Mouse (Mus musculus): ENCODE results near the gene Ntrk2. TPM values are rescaled to one million over a fixed set of nuclear protein-coding genes. Genes with fewer than 3 reads are reported as not detected.

Gene Ntrk2
- polyA plus RNA-seq, 1 experiment, result 1.2 TPM

DNA sequence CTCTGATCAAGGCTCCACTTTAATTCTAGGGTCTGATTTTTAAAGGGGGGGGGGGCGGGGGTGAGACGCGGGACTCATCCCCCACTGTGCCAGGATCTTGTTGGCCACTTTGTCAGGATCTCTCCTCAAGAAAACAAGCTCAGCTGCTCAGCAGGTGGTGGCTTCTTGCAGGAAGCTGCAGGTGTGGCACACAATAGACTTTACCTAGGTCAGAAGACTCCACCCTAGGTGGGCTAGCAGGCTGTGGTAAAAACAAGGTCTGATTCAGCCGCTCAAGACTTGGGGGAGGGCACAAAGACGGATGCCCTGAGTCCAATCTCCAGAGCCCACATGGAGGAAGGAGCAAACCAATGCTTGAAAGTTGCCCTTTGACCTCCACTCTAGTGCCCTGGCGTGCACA is 148.4 kb downstream of the Ntrk2 start:
- WGBS, result 14% methylated on average over 6 of the region's 6 CpGs

DNA sequence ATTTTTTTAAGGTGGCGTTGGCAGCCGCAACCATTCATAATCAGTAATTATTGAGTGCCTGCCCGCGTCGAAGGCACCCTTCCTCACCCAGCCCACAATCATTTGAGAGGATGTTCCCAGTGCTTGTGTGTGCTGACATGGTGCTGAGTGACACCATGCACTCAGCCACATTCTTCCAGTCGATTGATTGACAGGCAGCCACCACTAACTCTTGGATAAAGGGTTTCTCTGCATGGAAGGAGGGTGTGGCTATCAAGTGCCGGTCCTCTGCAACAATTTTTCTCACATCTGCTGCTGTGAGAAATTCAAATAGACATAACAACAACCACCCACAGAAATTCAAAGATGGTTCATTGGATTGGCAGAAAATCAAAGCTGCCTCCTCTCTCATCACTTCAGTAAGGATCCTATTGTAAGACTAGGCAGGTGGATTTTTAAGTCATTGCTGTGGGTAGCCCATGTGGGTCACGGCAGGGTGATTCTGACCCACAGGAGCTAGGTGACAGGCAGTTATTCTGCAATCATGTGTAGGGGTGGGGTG is 148.9 kb downstream of the Ntrk2 start:
- WGBS, result 62% methylated on average over 8 of the region's 8 CpGs
- no peak for DNase-seq (ENCODE audit: low read depth, low spot score)

More for the DNA sequence above, 148.4 kb downstream of the Ntrk2 start:
- no peak for DNase-seq (ENCODE audit: low read depth, low spot score)

DNA sequence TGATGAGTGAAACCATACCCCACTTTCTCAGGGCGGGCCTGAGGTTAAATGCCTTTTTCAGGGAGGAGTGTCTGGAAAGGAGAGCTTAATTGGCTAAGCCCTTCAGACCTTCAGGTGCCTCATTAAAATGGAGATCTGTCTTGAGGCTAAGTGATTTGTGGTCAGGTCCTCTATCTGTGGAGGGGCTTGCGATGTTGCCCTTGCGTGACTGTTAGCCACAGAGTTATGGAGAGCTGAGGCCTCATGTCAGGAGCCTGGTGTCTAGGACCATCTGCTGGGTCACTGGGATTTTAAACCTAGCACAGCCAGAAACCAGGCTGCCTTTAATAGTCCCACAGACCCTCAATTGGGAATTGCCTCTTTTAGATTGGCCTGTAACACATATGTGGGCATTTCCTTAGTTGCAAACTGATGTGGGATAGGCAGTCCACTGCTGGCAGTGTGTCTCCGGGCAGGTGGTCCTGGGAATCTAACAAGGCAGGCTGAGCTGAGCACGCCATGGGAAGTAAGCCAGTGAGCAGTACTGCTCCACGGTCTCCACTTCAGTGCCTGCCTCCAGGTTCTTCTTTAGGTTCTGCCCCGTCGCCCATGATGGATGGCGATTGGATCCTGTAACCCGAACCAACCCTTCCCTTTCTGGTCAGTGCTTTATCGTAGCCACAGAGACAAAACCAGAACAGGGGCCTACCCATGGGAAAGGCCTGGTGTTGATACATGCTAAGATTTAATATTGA is 152.0 kb downstream of the Ntrk2 start:
- 87% methylated on average over 11 of the region's 11 CpGs for WGBS

DNA sequence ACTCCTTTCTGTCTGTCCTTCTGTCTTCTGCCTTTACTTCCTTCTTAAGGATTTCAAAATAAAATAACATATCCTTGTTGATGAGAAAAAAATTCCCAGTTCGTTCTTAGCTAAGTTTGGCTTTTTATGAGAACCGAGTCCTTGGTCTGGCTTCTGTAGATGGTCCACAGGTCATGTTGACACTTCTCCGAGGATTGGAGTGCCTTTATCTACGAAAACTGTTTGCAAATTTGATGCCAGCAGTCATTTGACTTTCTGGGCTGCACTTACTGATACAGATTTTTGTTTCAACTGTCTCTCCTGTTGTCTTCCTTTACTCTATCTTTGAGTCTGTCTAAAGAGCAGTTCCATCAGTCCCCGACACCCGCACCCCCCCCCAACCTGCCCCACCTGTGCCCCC is 154.0 kb downstream of the Ntrk2 start:
- no peak for DNase-seq (ENCODE audit: low read depth, low spot score)
- 39% methylated on average over 6 of the region's 6 CpGs for WGBS

More for the DNA sequence above, 152.0 kb downstream of the Ntrk2 start:
- DNase-seq (ENCODE audit: low read depth, low spot score), result no peak

DNA sequence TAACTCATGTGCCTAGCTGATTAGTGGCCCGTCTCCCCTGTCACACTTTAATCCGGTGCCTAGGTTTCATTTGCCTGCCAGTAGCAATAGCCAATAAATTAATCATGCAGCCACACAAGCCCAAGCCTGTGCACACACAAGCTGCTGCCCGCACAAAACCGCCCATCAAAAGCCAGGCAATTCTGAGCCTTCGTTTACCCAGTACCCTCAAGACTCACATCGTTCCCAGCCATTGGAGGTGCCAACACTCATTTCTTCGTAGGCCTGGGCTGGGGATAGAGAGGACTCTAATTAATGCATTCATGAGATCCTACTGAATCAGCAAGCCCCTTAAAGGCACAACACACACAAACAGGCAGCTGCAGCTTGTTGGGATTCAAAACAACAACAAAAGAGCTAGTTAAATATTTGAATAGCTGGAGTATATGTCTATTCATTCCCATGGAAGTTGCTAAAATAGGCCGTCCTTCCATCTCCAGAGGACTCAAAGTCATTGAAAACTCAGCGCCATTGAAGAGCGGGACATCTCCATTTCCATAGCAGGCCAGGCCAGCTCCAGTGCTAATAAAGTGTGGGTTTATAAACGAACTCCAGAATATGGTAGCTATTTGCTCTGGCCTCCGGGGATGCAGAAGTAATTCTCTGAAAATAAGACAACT is 158.5 kb downstream of the Ntrk2 start:
- DNase-seq (ENCODE audit: low read depth, low spot score), result no peak
- 78% methylated on average over 12 of the region's 12 CpGs for WGBS

DNA sequence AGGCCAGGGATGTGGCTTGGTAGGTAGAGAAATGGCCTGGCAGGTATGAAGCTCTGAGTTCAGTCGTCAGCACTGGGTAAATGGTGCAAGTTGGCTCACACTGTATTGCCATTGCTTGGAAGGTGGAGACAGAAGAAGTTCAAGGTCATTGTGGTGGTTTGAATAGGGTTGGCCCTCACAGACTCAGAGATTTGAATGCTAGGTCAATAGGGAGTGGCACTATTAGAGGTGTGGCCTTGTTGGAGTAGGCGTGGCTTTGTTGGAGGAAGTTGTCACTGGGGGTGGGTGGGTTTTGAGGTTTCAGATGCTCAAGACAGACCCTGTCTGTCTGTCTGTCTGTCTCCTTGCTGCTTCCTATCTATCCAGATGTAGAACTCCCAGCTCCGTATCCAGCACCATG is 159.5 kb downstream of the Ntrk2 start:
- WGBS, result 91% methylated on average over 3 of the region's 3 CpGs

DNA sequence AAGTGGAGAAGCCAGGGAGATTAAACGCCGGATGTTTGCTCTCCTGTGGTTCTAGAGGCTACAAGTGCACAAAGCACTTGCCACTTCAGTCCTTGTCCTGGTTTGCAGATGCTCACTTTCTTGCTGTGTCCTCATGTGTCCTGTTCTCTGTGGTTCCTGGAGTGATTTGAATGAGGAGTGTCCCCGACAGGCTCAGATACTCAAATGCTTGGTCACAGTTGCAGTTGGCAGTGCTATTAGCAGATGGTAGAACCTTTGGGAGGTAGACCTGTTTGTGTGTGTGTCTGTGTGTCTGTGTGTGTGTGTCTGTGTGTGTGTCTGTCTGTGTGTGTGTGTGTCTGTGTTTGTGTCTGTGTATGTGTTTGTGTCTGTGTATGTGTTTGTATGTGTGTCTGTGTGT is 160.1 kb downstream of the Ntrk2 start:
- no peak for DNase-seq (ENCODE audit: low read depth, low spot score)
- 70% methylated on average over 3 of the region's 3 CpGs for WGBS

More for the DNA sequence above, 159.5 kb downstream of the Ntrk2 start:
- no peak for DNase-seq (ENCODE audit: low read depth, low spot score)

DNA sequence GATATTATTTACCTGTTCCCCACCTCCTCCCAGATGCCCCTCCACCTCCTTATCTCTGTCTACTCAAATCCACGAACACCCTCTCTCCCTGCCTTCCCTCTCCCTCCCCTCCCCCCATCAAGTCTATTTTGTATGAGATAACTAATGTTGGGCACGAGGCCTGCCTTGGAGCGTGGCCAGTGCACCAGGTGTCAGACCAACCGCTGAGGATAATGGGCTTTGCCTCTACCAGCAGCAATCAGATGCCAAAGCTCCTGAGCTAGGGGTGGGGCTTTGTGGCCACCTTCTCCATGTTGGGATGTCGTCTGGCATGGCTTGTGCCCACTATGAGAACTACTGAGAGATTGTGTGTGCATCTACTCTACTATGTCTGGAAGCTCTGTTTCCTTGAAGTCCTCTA is 161.8 kb downstream of the Ntrk2 start:
- no peak for DNase-seq (ENCODE audit: low read depth, low spot score)
- 23% methylated on average over 5 of the region's 5 CpGs for WGBS

DNA sequence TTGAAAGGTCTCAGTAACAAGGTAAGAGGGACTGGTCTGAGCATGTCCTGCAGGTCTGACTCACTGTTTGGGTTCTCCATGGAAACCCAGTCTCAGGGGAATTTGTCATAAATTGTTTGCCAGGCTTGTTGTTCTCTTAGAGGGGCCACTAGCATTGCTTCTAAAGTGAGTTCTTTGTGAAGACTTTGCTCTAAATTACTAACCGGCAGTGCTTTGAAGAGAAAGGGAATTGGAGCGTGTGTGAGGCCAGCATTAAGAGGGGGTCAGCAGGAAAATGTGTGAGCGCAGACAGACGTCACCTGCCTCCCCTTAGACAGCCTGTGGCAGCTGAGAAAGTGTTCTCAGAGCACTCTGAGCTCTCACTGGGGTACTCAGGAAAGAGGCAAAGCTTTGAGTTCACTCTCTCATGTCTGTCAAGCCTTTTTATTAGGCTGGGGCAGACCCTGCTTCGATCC is 165.1 kb downstream of the Ntrk2 start:
- WGBS, result 58% methylated on average over 5 of the region's 5 CpGs
- DNase-seq (ENCODE audit: low read depth, low spot score), result no peak

DNA sequence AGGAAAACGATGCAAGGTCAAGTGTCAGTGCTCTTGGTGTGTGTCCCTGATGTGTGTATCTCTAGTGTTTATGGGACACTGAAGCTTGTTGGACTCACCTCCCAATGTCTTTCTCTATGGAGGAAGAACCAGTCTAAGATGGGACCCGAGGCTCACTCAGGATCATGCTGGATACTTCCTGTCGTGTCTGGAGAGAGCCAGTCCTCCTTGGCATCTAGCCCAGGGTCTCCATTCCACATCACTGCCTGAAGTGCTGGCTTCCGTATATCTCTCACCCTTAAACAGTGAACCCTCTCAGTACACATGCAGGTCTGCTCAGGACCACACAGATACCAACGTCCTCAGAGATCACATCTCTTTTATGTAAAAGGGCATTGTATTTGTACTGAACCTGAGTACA is 166.1 kb downstream of the Ntrk2 start:
- no peak for DNase-seq (ENCODE audit: low read depth, low spot score)
- WGBS, result 59% methylated on average over 5 of the region's 5 CpGs

DNA sequence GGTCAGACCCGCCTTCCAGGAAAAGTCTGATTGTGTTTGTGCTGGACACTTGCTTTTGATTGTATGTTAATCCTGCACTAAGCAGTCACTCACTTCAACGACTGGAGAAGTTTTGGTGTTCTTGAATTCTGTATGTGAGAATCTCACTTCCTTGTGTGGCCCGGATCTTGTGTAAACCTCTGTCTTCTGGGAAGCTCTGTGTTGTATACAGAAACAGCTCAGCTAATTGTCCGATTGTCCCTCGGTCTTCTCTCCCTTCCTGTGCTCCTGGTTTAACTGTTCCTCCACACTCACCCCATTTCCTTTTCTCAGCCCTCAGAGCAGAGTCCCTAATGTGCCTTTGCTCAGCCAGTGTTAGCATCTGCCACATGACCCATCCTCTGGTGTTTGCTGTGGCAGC is 190.1 kb downstream of the Ntrk2 start:
- WGBS, result 54% methylated on average over 5 of the region's 5 CpGs
- DNase-seq (ENCODE audit: low read depth, low spot score), result no peak

DNA sequence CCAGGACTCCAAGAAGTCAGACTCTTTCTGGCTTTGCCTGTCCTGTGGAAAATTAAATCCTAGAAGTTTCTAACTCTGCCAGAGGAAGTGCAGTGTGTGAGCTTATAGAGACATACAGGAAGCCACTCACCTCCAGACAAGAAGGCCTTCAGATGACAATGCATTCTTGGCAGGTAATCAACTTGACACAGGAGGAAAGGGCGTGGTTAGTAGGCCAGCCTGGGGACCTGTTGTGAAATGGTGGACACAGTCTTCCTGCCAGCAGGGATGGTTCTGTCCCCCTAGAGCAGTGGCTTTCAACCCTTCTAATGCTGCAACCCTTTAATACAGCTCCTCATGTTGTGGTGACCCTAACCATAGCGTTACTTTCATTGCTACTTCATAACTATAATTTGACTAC is 191.4 kb downstream of the Ntrk2 start:
- no peak for DNase-seq (ENCODE audit: low read depth, low spot score)
- WGBS, result 66% methylated on average over 2 of the region's 2 CpGs

DNA sequence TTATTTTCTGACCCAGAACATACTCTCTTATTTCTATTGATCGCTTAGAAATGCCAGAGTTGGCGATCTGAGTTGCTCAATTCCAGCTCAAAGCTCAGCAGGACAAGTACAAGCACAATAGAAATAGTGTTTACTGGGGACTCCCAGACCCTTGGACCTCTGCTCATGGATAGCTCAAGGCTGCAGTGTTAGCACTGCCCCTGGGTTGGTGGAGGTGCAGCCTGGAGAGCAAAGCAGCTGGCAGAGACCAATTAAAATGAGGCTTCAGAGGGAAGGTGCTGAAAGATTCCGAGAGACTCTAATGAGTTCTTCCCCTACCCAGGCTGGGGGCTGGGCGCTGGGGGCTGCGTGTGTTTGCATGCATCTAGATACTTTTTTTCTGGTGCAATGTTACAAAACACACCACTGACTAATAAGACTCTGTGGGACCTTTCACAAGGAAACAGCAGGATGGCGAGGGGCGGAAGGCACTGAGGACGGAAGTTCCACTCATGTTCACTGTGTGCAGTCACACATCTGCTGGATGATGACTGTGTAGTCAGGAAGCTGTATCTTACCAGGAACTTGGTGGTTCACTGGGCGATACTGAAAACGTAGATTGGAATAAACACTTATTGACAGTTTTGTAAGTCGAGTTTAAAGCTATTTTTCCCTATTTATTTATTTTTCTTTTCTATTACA is 193.1 kb downstream of the Ntrk2 start:
- WGBS, result 69% methylated on average over 11 of the region's 11 CpGs
- DNase-seq (ENCODE audit: low read depth, low spot score), result no peak

DNA sequence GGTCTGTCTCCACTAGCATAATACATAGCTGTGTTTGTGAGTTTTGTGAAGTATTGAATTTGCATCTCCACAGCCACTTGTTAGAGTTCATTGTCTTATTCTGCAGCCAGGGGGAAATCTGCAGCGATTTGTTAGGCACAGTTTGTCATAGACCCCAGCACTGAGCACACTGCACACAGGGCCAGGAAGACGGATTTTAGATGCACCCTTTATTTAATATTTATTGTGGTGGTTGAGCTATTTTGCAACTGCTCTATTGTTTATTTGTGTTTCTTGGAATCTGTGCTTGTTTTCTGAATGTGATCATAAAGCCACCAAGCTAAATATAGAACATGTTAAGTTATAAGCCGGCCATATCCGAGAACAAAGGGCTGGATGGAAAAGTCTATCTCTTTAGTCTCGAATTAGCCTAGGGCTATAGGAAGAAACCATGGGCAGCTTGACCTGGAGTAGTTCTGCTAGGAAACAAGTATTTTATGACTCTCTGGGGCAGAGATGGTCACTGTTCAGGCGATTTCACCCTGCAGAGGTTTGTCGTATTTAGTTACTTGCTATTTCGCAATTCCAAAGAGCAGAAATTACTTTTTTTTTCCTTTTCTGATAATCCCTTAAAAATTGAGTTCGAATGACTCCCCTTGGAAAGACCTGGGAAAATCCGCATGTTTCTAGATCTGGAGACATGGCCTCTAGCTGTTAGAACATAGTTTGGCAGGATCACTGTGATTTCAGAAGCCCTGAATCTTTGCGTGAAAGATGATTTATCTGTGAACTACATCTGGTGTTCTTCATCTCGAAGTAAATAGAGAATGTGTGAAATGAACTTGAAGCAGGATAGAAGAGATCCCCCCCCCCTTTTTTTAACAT is 196.8 kb downstream of the Ntrk2 start:
- DNase-seq (ENCODE audit: low read depth, low spot score), result no peak
- WGBS, result 57% methylated on average over 12 of the region's 12 CpGs

DNA sequence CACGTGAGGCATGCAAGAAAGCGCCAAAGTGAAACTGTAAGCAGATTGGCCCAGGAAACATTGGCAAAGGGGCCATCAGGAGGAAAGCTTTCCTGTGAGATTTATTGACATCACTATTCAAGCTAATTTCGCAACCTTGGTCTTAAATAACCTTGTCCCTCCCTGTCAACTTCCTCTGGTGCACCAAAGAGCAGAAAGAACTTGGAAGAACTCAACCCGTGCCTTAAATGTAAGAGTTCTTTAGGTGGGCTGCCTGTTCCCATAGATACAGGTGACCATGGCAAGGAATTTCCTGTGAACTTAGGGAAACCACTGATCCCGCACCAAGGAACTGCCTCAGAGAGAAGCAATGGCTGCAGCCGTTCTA is 197.4 kb downstream of the Ntrk2 start:
- DNase-seq (ENCODE audit: low read depth, low spot score), result no peak
- WGBS, result 32% methylated on average over 6 of the region's 6 CpGs

DNA sequence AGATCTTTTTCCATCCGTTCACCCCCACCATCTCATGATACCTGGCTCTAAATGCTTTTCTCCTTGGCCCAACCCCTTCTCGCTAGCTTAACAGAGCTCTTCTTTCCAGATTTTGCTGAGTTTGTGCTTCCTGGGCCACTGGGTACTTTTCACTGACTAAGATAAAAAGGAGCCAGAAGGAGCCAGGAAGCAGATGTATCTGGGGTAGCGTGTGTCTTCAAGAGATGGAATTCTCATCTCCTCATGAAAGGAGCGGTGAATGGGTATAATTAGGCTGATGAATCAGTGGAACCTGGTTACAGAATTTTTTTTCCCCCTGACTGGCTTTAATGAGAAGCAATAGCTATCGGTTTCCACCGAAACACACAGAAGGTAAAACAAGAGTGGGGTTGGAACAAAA is 198.2 kb downstream of the Ntrk2 start:
- 90% methylated on average over 6 of the region's 6 CpGs for WGBS
- DNase-seq (ENCODE audit: low read depth, low spot score), result no peak

DNA sequence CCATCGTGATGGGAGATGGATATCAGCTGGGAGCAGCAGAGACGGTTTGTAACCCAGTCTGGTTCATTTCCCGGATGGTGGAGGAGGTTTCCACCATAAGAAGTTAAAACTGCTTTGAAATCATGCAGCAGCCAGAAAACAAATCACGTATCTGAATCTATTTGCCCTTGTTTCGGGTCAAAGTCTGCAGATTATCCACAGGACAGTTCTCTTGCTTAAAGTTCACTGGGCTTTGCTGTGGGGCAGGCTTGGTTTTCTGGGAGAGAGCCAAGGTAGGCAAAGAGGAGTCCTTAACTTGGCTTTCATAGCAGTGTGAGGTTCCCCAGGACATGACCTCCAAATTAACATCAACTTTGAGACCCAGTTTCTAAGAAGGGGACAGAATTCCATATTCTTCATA is 203.5 kb downstream of the Ntrk2 start:
- 51% methylated on average over 5 of the region's 5 CpGs for WGBS
- no peak for DNase-seq (ENCODE audit: low read depth, low spot score)

DNA sequence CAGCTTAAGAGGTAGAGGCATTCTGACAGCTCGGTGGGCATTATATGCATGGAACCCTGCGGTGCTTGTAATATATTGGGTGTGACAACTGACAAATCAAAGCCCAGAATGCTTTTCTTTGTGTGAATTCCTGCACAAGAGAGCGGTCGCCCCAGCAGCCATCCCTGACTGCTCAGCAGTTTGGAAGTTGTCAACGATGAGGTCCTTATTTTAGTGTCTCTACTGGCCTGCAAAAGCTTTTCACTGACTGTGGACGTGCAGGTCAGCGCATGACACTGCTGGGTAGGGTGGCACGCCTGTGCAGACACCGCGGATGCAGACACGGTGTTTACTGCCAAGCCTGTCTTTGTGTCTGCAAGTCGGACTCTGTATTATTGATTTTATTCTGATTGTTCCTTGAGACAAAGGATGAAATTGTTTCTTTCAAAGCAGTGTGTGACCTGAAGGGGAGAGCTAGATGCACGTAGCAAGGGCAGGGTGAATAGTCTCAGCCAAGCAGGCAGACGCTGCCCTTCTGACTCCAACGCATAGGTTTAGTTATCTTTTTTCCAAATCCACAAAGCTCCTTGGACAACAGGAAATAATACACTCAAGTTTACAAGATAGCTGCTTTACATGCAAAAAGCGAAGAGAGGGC is 204.6 kb downstream of the Ntrk2 start:
- WGBS, result 18% methylated on average over 16 of the region's 16 CpGs
- DNase-seq (ENCODE audit: low read depth, low spot score), result no peak

DNA sequence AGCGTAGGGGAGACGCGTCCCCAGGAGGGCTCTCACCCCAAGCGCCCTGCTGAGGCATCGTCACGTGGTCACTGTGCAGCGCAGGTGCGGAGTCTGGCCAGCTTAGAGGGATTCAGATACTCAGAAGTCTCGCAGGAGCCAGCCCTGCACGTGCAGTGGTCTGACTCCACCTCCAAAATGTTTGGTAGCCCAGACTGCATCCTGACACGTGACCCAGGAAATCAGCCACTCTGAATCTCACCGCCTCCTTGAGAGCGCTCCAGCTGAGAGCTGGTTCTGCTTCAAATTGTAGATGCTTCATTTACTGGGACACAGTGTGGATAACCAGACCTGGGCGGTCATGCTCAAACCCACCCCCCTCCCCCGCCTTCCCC is 205.1 kb downstream of the Ntrk2 start:
- 4% methylated on average over 15 of the region's 15 CpGs for WGBS
- peak; percentile 8 for DNase-seq (ENCODE audit: low read depth, low spot score)

All from large intestine, adult 2 months (tissue).